ENCODE assay signal across 9 mouse cellular contexts in genomic region chr11:100828676-100829151, GRCm38 (mm10). TPM values are rescaled to one million over a fixed set of nuclear protein-coding genes. Genes with fewer than 3 reads are reported as not detected.
A peak's percentile ranks its signal among the peaks of the same experiment; 100 is the strongest.
DNase-seq lines count a peak whose midpoint lies in the region; ATAC-seq lines count a peak whose summit lies in the region.
"Had no signal": no experiment of that assay in that cellular context is flagged by ENCODE, and none has a peak within 500 bp of the region (broad histone marks: within the 10 kb centered on the region; RNA-seq: fewer than 3 reads in every experiment).

No protein-coding gene starts in this region.

- no peak for ATAC-seq in hindbrain, embryonic 14.5 days (ENCODE audit: low FRiP score)
- ATAC-seq in heart, embryonic 12.5 days (ENCODE audit: insufficient number of reproducible peaks, low FRiP score) = 0 out of 2 replicates have a peak, but pooled peaks have one; percentile 53

- H3K4me2 ChIP-seq in hindbrain, embryonic 14.5 days (replicated peaks) = no peak overlapping the region
- peak overlapping the region; percentile 0; the same call in 1 of the 2 replicates for H3K4me2 ChIP-seq in heart, embryonic 12.5 days
- H3K4me2 ChIP-seq: limb, embryonic 12.5 days; neural tube, embryonic 12.5 days had no signal

- H3K4me3 ChIP-seq in hindbrain, embryonic 14.5 days (replicated peaks; ENCODE audit: low read length) = no peak overlapping the region
- no peak overlapping the region for H3K4me3 ChIP-seq in hindbrain, embryonic 10.5 days
- H3K4me3 ChIP-seq in heart, embryonic 12.5 days = no peak overlapping the region
- peak overlapping the region; percentile 40 for H3K4me3 ChIP-seq in megakaryocyte, embryonic 14.5 days (replicated peaks)
- H3K4me3 ChIP-seq: limb, embryonic 12.5 days; neural tube, embryonic 12.5 days had no signal

- H3K27me3 ChIP-seq in hindbrain, embryonic 14.5 days (ENCODE audit: control insufficient read depth, insufficient read depth, low read length) = no peaks in the 10 kb centered on the region
- no peaks in the 10 kb centered on the region for H3K27me3 ChIP-seq in hindbrain, embryonic 10.5 days (ENCODE audit: insufficient read depth, poor library complexity, severe bottlenecking)
- H3K27me3 ChIP-seq in heart, embryonic 12.5 days (replicated peaks) = no peaks in the 10 kb centered on the region
- H3K27me3 ChIP-seq in megakaryocyte, embryonic 14.5 days (replicated peaks) = no peaks in the 10 kb centered on the region
- H3K27me3 ChIP-seq: neural tube, embryonic 12.5 days had no signal

- no peak for DNase-seq in hindbrain, embryonic 14.5 days (ENCODE audit: low spot score)
- DNase-seq in hindbrain, embryonic 10.5 days (ENCODE audit: low spot score) = no peak
- DNase-seq in cerebellum, postnatal 14 days = peak; percentile 59 to 60
- DNase-seq in spleen, adult 12 weeks (ENCODE audit: low spot score) = no peak
- no peak for DNase-seq in layer of hippocampus, adult 9-10 months (ENCODE audit: low spot score)

- no peaks in the 10 kb centered on the region for H3K36me3 ChIP-seq in hindbrain, embryonic 14.5 days (replicated peaks; ENCODE audit: control insufficient read depth, insufficient read depth)
- no peaks in the 10 kb centered on the region for H3K36me3 ChIP-seq in hindbrain, embryonic 10.5 days
- H3K36me3 ChIP-seq in heart, embryonic 12.5 days = peaks cover 5% of the 10 kb centered on the region; the same call in 1 of the 2 replicates
- H3K36me3 ChIP-seq in megakaryocyte, embryonic 14.5 days (replicated peaks; ENCODE audit: low read length) = peaks cover 56% of the 10 kb centered on the region
- H3K36me3 ChIP-seq: limb, embryonic 12.5 days; neural tube, embryonic 12.5 days had no signal

- H3K4me1 ChIP-seq in hindbrain, embryonic 14.5 days (replicated peaks; ENCODE audit: control insufficient read depth, insufficient read depth, low read length) = peaks cover 12% of the 10 kb centered on the region; the same call in 1 of the 2 replicates
- H3K4me1 ChIP-seq in hindbrain, embryonic 10.5 days (replicated peaks) = no peaks in the 10 kb centered on the region
- H3K4me1 ChIP-seq in heart, embryonic 12.5 days (replicated peaks) = peaks cover 65% of the 10 kb centered on the region
- peaks cover 94% of the 10 kb centered on the region for H3K4me1 ChIP-seq in megakaryocyte, embryonic 14.5 days

- no peak overlapping the region for H3K9ac ChIP-seq in hindbrain, embryonic 14.5 days
- H3K9ac ChIP-seq in heart, embryonic 12.5 days = no peak overlapping the region
- H3K9ac ChIP-seq: limb, embryonic 12.5 days; neural tube, embryonic 12.5 days had no signal

- H3K27ac ChIP-seq in hindbrain, embryonic 14.5 days = peak overlapping the region; percentile 18; the same call in 1 of the 2 replicates
- no peak overlapping the region for H3K27ac ChIP-seq in hindbrain, embryonic 10.5 days
- peak overlapping the region; percentile 3; the same call in 1 of the 2 replicates for H3K27ac ChIP-seq in heart, embryonic 12.5 days (ENCODE audit: poor library complexity, severe bottlenecking)
- H3K27ac ChIP-seq: limb, embryonic 12.5 days; neural tube, embryonic 12.5 days had no signal

- WGBS in hindbrain, embryonic 14.5 days = 53% methylated on average over 10 of the region's 10 CpGs
- WGBS in hindbrain, embryonic 10.5 days = 75% methylated on average over 10 of the region's 10 CpGs
- 34% methylated on average over 10 of the region's 10 CpGs for WGBS in heart, embryonic 12.5 days

- H3K9me3 ChIP-seq in hindbrain, embryonic 14.5 days (ENCODE audit: control insufficient read depth, low read length) = no peaks in the 10 kb centered on the region
- H3K9me3 ChIP-seq in hindbrain, embryonic 10.5 days = no peaks in the 10 kb centered on the region
- no peaks in the 10 kb centered on the region for H3K9me3 ChIP-seq in heart, embryonic 12.5 days (replicated peaks)
- no peaks in the 10 kb centered on the region for H3K9me3 ChIP-seq in megakaryocyte, embryonic 14.5 days
- H3K9me3 ChIP-seq: limb, embryonic 12.5 days; neural tube, embryonic 12.5 days had no signal

RNA-seq across cellular contexts. Expression of gene Stat5b, which starts 21.8 kb away (rescaled TPM):
- polyA plus RNA-seq in hindbrain, embryonic 14.5 days (2014; fragmentation: Nextera tagmentation; extraction: Ambion mirVana) = 19.0 and 19.8 TPM in 2 replicates
- polyA plus RNA-seq in hindbrain, embryonic 10.5 days (2016; fragmentation: Nextera tagmentation; extraction: Ambion mirVana) = 13.6 and 14.8 TPM in 2 replicates
- polyA plus RNA-seq in heart, embryonic 12.5 days (2016; fragmentation: Nextera tagmentation; extraction: Ambion mirVana) = 35.0 and 35.3 TPM in 2 replicates
- polyA plus RNA-seq in megakaryocyte, embryonic 14.5 days (2012; ENCODE audit: insufficient read depth, low replicate concordance) = 5.7 and 12.8 TPM in 2 replicates

RNA-seq across cellular contexts. Expression of gene Stat5a, which starts 30.4 kb away (rescaled TPM):
- polyA plus RNA-seq in hindbrain, embryonic 14.5 days (2014; fragmentation: Nextera tagmentation; extraction: Ambion mirVana) = 1.4 and 1.7 TPM in 2 replicates
- 2.0 and 2.8 TPM in 2 replicates for polyA plus RNA-seq in hindbrain, embryonic 10.5 days (2016; fragmentation: Nextera tagmentation; extraction: Ambion mirVana)
- 6.6 and 8.3 TPM in 2 replicates for polyA plus RNA-seq in heart, embryonic 12.5 days (2016; fragmentation: Nextera tagmentation; extraction: Ambion mirVana)
- 2.3 and 3.9 TPM in 2 replicates for polyA plus RNA-seq in megakaryocyte, embryonic 14.5 days (2012; ENCODE audit: insufficient read depth, low replicate concordance)

RNA-seq across cellular contexts. Expression of gene Ghdc, which starts 58.0 kb away (rescaled TPM):
- 2.7 and 4.4 TPM in 2 replicates for polyA plus RNA-seq in hindbrain, embryonic 14.5 days (2014; fragmentation: Nextera tagmentation; extraction: Ambion mirVana)
- 3.9 and 4.3 TPM in 2 replicates for polyA plus RNA-seq in hindbrain, embryonic 10.5 days (2016; fragmentation: Nextera tagmentation; extraction: Ambion mirVana)
- 6.5 and 7.0 TPM in 2 replicates for polyA plus RNA-seq in heart, embryonic 12.5 days (2016; fragmentation: Nextera tagmentation; extraction: Ambion mirVana)
- polyA plus RNA-seq in megakaryocyte, embryonic 14.5 days (2012; ENCODE audit: insufficient read depth, low replicate concordance) = 2.2 and 7.2 TPM in 2 replicates

Comparison
In these comparisons a context has a peak if more than half of its experiments do, and no peak if none do; other contexts are left out.
1. DNase-seq: peak in cerebellum, postnatal 14 days (2 of 2); none in hindbrain, embryonic 14.5 days (single experiment), hindbrain, embryonic 10.5 days (single experiment), spleen, adult 12 weeks (single experiment) and layer of hippocampus, adult 9-10 months (single experiment).